Comparison of ENCODE assay signal across 9 mouse cellular contexts in genomic region chr13:48528123-48528871, GRCm38 (mm10). TPM values are rescaled to one million over a fixed set of nuclear protein-coding genes. Genes with fewer than 3 reads are reported as not detected.
DNase-seq lines count a peak whose midpoint lies in the region; ATAC-seq and TF ChIP-seq lines count a peak whose summit lies in the region.
"Had no signal": no experiment of that assay in that cellular context is flagged by ENCODE, and none has a peak within 500 bp of the region (broad histone marks: within the 10 kb centered on the region; RNA-seq: fewer than 3 reads in every experiment).

No protein-coding gene starts in this region.

- no peaks in the 10 kb centered on the region for H3K27me3 ChIP-seq in E14TG2a.4 (ENCODE audit: insufficient read depth, low read length)
- H3K27me3 ChIP-seq in embryonic facial prominence, embryonic 11.5 days (ENCODE audit: control insufficient read depth, insufficient read depth, low read length): no peaks in the 10 kb centered on the region
- H3K27me3 ChIP-seq in heart, postnatal 0 days (ENCODE audit: control insufficient read depth, insufficient read depth, low read length): no peaks in the 10 kb centered on the region
- H3K27me3 ChIP-seq in liver, embryonic 14.5 days (ENCODE audit: control insufficient read depth, insufficient read depth, low read length): no peaks in the 10 kb centered on the region
- H3K27me3 ChIP-seq in neural tube, embryonic 11.5 days (ENCODE audit: control insufficient read depth, insufficient read depth, low read length): no peaks in the 10 kb centered on the region
- H3K27me3 ChIP-seq: heart, embryonic 15.5 days had no signal

- H3K9ac ChIP-seq in embryonic facial prominence, embryonic 11.5 days (replicated peaks; ENCODE audit: low read length): no peak overlapping the region
- H3K9ac ChIP-seq in heart, postnatal 0 days (replicated peaks; ENCODE audit: low read depth, low read length): no peak overlapping the region
- H3K9ac ChIP-seq in liver, embryonic 14.5 days (replicated peaks): no peak overlapping the region
- no peak overlapping the region for H3K9ac ChIP-seq in neural tube, embryonic 11.5 days (ENCODE audit: low read length)
- H3K9ac ChIP-seq: heart, embryonic 15.5 days had no signal

- TF ChIP-seq EP300 in heart, postnatal 0 days (IDR thresholded peaks at IDR 0.05; ENCODE audit: low read depth): no peak
- TF ChIP-seq EP300 in liver, embryonic 14.5 days (IDR thresholded peaks at IDR 0.05; ENCODE audit: low read depth): no peak

- 52% methylated on average over 15 of the region's 15 CpGs for WGBS in embryonic facial prominence, embryonic 11.5 days
- WGBS in heart, postnatal 0 days: 49% methylated on average over 15 of the region's 15 CpGs
- 51% methylated on average over 15 of the region's 15 CpGs for WGBS in liver, embryonic 14.5 days (ENCODE audit: insufficient replicate concordance)
- 57% methylated on average over 15 of the region's 15 CpGs for WGBS in neural tube, embryonic 11.5 days

- no peaks in the 10 kb centered on the region for H3K9me3 ChIP-seq in E14TG2a.4 (ENCODE audit: low read length)
- no peaks in the 10 kb centered on the region for H3K9me3 ChIP-seq in embryonic facial prominence, embryonic 11.5 days (replicated peaks; ENCODE audit: control insufficient read depth, low read length)
- no peaks in the 10 kb centered on the region for H3K9me3 ChIP-seq in heart, postnatal 0 days (replicated peaks; ENCODE audit: control insufficient read depth, low read length)
- no peaks in the 10 kb centered on the region for H3K9me3 ChIP-seq in liver, embryonic 14.5 days (ENCODE audit: control insufficient read depth, low read length)
- H3K9me3 ChIP-seq in neural tube, embryonic 11.5 days (ENCODE audit: control insufficient read depth, low read length): no peaks in the 10 kb centered on the region
- H3K9me3 ChIP-seq: heart, embryonic 15.5 days had no signal

- no peak overlapping the region for H3K4me2 ChIP-seq in embryonic facial prominence, embryonic 11.5 days (ENCODE audit: low read depth, low read length)
- H3K4me2 ChIP-seq in heart, postnatal 0 days (ENCODE audit: low read depth, low read length): no peak overlapping the region
- H3K4me2 ChIP-seq in liver, embryonic 14.5 days (ENCODE audit: low read depth): no peak overlapping the region
- H3K4me2 ChIP-seq in neural tube, embryonic 11.5 days (ENCODE audit: low read depth): no peak overlapping the region
- H3K4me2 ChIP-seq: heart, embryonic 15.5 days had no signal

- H3K36me3 ChIP-seq in E14TG2a.4 (ENCODE audit: insufficient read depth, low read length): peaks cover 2% of the 10 kb centered on the region; the same call in 1 of the 2 replicates
- no peaks in the 10 kb centered on the region; the same call in 1 of the 2 replicates for H3K36me3 ChIP-seq in embryonic facial prominence, embryonic 11.5 days (replicated peaks; ENCODE audit: control insufficient read depth, insufficient read depth, low read depth, low read length)
- no peaks in the 10 kb centered on the region for H3K36me3 ChIP-seq in heart, postnatal 0 days (replicated peaks; ENCODE audit: control insufficient read depth, insufficient read depth, low read length)
- H3K36me3 ChIP-seq in liver, embryonic 14.5 days (replicated peaks; ENCODE audit: control insufficient read depth, insufficient read depth, low read depth): no peaks in the 10 kb centered on the region
- H3K36me3 ChIP-seq in neural tube, embryonic 11.5 days (ENCODE audit: control insufficient read depth, insufficient read depth, low read length): no peaks in the 10 kb centered on the region

- DNase-seq in adrenal gland, postnatal 25 days: peak; percentile 26
- peak; percentile 92 for DNase-seq in embryonic facial prominence, embryonic 11.5 days (ENCODE audit: low spot score)
- peak; percentile 61 for DNase-seq in heart, postnatal 0 days (ENCODE audit: low spot score)
- DNase-seq in kidney, postnatal 10 days: peak; percentile 75
- DNase-seq in liver, embryonic 14.5 days (ENCODE audit: low read depth in 3 of 3, low spot score in 3 of 3): peak; percentile 46 to 63 (median 51)
- peak; percentile 67 for DNase-seq in neural tube, embryonic 11.5 days (ENCODE audit: low spot score)
- DNase-seq in thymus, postnatal 10 days (ENCODE audit: low spot score in 2 of 2): peak; percentile 18 to 63

- peaks cover 30% of the 10 kb centered on the region for H3K4me1 ChIP-seq in E14TG2a.4 (replicated peaks; ENCODE audit: low read depth, low read length)
- no peaks in the 10 kb centered on the region for H3K4me1 ChIP-seq in embryonic facial prominence, embryonic 11.5 days (ENCODE audit: control insufficient read depth, insufficient read depth, low read length)
- no peaks in the 10 kb centered on the region for H3K4me1 ChIP-seq in heart, postnatal 0 days (ENCODE audit: control insufficient read depth, insufficient read depth)
- H3K4me1 ChIP-seq in liver, embryonic 14.5 days (replicated peaks; ENCODE audit: control insufficient read depth in 2 of 2, insufficient read depth in 2 of 2, low read length in 1 of 2): no peaks in the 10 kb centered on the region
- no peaks in the 10 kb centered on the region for H3K4me1 ChIP-seq in neural tube, embryonic 11.5 days (ENCODE audit: control insufficient read depth, insufficient read depth, low read length)
- H3K4me1 ChIP-seq: heart, embryonic 15.5 days had no signal

- no peak overlapping the region for H3K27ac ChIP-seq in embryonic facial prominence, embryonic 11.5 days (replicated peaks; ENCODE audit: low read depth, low read length)
- H3K27ac ChIP-seq in heart, postnatal 0 days (ENCODE audit: low read depth): no peak overlapping the region
- H3K27ac ChIP-seq in liver, embryonic 14.5 days: no peak overlapping the region
- H3K27ac ChIP-seq in neural tube, embryonic 11.5 days (ENCODE audit: low read depth, low read length): no peak overlapping the region
- H3K27ac ChIP-seq: heart, embryonic 15.5 days had no signal

- H3K4me3 ChIP-seq in E14TG2a.4 (replicated peaks; ENCODE audit: low read length): no peak overlapping the region
- H3K4me3 ChIP-seq in embryonic facial prominence, embryonic 11.5 days (ENCODE audit: low read depth, low read length): no peak overlapping the region
- no peak overlapping the region for H3K4me3 ChIP-seq in heart, postnatal 0 days (ENCODE audit: low read depth, low read length)
- no peak overlapping the region for H3K4me3 ChIP-seq in liver, embryonic 14.5 days (ENCODE audit: insufficient read depth in 1 of 2, low read depth in 2 of 2, low read length in 2 of 2)
- no peak overlapping the region for H3K4me3 ChIP-seq in neural tube, embryonic 11.5 days (ENCODE audit: low read depth, low read length)
- H3K4me3 ChIP-seq: heart, embryonic 15.5 days had no signal

- TF ChIP-seq CTCF in E14TG2a.4 (conservative IDR thresholded peaks at IDR 0.05; ENCODE audit: low read length): peak; percentile 61
- TF ChIP-seq CTCF in heart, postnatal 0 days (IDR thresholded peaks at IDR 0.05; ENCODE audit: low read depth): peak; percentile 90
- peak; percentile 87 for TF ChIP-seq CTCF in liver, embryonic 14.5 days (IDR thresholded peaks at IDR 0.05; ENCODE audit: low read depth)

- 0 out of 2 replicates have a peak, but pooled peaks have one; percentile 56 for ATAC-seq in embryonic facial prominence, embryonic 11.5 days (replicated peaks; ENCODE audit: insufficient number of reproducible peaks, low FRiP score, low TSS enrichment, low read depth)
- peak; percentile 71 for ATAC-seq in heart, postnatal 0 days (ENCODE audit: insufficient read depth, low read depth)
- no peak for ATAC-seq in liver, embryonic 14.5 days (ENCODE audit: insufficient read depth)
- no peak for ATAC-seq in neural tube, embryonic 11.5 days (ENCODE audit: insufficient read depth, low FRiP score, low TSS enrichment)

RNA-seq across cellular contexts. Expression of gene A830005F24Rik, which starts 14.9 kb away (rescaled TPM):
- total RNA-seq in adrenal gland, postnatal 25 days (2021): not detected in 2 replicates
- 2.2 and 2.9 TPM in 2 replicates for polyA plus RNA-seq in embryonic facial prominence, embryonic 11.5 days (2014; fragmentation: Nextera tagmentation; extraction: Ambion mirVana)
- total RNA-seq in heart, postnatal 0 days (2014; rRNA removed; ENCODE audit: low replicate concordance): not detected in 2 replicates
- polyA plus RNA-seq in heart, postnatal 0 days (2015; fragmentation: Nextera tagmentation; extraction: Ambion mirVana): 0.20 and 0.21 TPM in 2 replicates
- polyA plus RNA-seq in liver, embryonic 14.5 days (2012; rRNA removed): 0.06 and 0.35 TPM in 2 replicates
- polyA plus RNA-seq in liver, embryonic 14.5 days (2014; fragmentation: Nextera tagmentation; extraction: Ambion mirVana): 0.30 and 0.43 TPM in 2 replicates
- 2.0 and 3.1 TPM in 2 replicates for polyA plus RNA-seq in neural tube, embryonic 11.5 days (2014; fragmentation: Nextera tagmentation; extraction: Ambion mirVana)

RNA-seq across cellular contexts. Expression of gene Zfp169, which starts 15.0 kb away (rescaled TPM):
- total RNA-seq in adrenal gland, postnatal 25 days (2021): 9.4 and 12.2 TPM in 2 replicates
- polyA plus RNA-seq in embryonic facial prominence, embryonic 11.5 days (2014; fragmentation: Nextera tagmentation; extraction: Ambion mirVana): 7.3 and 8.4 TPM in 2 replicates
- total RNA-seq in heart, postnatal 0 days (2014; rRNA removed; ENCODE audit: low replicate concordance): 3.8 and 4.3 TPM in 2 replicates
- polyA plus RNA-seq in heart, postnatal 0 days (2015; fragmentation: Nextera tagmentation; extraction: Ambion mirVana): 0.93 and 1.0 TPM in 2 replicates
- polyA plus RNA-seq in liver, embryonic 14.5 days (2012; rRNA removed): 1.8 and 2.1 TPM in 2 replicates
- 0.86 and 0.87 TPM in 2 replicates for polyA plus RNA-seq in liver, embryonic 14.5 days (2014; fragmentation: Nextera tagmentation; extraction: Ambion mirVana)
- polyA plus RNA-seq in neural tube, embryonic 11.5 days (2014; fragmentation: Nextera tagmentation; extraction: Ambion mirVana): 8.9 and 9.1 TPM in 2 replicates

Comparison
In these comparisons a context has a peak if more than half of its experiments do, and no peak if none do; other contexts are left out.
1. DNase-seq: peak in every context shown above with its lines; median percentile 92 in embryonic facial prominence, embryonic 11.5 days; 75 in kidney, postnatal 10 days; 67 in neural tube, embryonic 11.5 days; 61 in heart, postnatal 0 days; 51 in liver, embryonic 14.5 days; 40 in thymus, postnatal 10 days; 26 in adrenal gland, postnatal 25 days.
2. ATAC-seq: peak in embryonic facial prominence, embryonic 11.5 days (single experiment) and heart, postnatal 0 days (single experiment); none in liver, embryonic 14.5 days (single experiment) and neural tube, embryonic 11.5 days (single experiment).
3. Peak in every context shown above with its lines, with median percentiles within 50 percentile points of each other: CTCF ChIP-seq.